Mouse (Mus musculus) kidney, postnatal 36 days (tissue): ENCODE results near the gene Flvcr1.

Experiments
- DNase-seq, 2 experiments: peaks; one replicate each; pipeline ENCODE4 v3.0.0; 2021 to 2022; ENCODE audit warnings: mixed read lengths in 2 of 2

Flvcr1 gene

DNA sequence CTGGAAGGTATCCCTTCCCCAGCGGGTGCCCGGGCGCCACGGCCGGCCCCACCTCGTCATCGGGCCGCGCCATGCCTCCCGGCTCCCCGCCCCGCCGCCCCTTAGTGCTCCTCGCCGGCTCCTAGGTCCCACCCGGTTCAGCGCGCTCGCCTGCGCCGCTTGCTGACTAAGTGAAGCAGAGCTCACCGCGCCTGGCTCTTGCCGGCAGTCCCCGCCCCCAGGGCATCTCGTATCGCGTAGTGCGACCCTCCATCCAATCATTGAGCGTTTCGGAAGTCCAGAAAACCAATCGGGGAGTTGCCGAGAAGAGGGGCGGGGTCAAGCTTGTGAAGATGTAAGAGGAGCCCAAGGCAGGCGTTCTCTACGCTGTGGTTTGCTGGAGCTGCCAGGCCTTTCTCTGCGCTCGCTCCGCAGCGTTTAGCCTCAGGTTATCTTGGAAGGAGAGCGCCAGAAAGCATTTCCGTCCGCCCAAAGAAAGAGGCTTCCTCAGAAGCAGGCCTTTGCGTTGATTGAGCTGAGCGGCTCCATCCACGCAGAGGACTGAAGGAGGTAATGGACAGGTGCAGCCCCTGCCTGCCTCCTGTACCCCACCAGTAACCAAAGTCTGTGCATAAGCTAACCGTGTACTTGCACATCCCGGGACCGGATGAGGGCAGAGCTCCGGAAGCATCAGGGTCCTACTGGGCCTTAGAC lies at the start of gene Flvcr1:
Gene Flvcr1 (minus strand): TSS at position 138 of the 693 bp plus-strand sequence.
- peak; percentile 99 for DNase-seq

DNA sequence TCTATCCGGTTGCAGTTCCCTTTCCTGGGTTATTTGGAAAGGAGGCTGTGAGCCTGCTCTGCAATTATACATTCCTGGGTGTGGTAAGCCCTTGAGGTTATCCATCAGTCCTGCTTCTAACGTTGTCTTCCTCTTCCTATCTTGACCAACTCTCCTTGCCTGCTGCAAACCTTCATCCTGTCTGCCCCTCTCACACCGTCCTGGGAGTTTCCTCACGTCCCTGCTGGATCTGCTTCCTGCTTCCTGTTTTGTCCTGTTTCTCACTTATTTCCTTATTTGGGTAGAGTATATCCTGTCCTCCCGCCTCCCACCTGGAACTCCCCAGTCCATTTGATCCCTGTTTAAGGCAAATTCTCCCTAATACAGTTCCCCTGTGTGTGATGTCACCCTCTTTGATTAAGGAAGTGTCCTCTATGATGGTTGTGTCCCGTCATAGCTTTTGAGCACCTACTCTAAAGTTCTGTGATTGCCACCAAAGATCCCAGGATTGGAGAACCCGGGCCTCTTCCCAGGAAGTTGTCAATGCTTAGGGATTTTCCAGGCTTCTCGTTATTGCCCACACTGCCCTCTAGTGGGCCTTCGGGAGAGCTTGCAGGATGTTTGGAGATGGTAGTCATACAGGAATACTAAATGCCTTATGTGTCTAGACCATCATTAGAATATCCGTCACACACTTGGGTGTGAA lies 49.4 kb upstream of the Flvcr1 start:
- peak; percentile 75 to 82 for DNase-seq

DNA sequence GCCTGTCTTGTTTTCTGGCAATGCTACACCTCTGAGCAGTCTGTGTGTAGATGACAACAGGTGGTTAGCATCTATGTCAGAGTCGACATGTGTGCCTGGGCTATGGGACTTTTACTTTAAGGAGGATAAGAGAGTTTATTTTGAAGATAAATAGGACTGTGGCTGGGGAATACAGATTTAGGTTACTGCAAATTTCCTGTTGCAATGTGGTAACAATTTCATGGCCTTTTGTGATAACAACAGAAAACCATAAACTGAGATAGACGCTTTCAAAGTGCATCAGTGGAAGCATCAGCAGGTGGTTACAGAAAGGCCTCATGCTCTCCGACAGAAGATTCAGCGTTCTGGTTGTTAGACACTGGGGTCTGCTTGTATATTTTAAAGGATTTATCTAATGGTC lies 47.5 kb upstream of the Flvcr1 start:
- no peak for DNase-seq

DNA sequence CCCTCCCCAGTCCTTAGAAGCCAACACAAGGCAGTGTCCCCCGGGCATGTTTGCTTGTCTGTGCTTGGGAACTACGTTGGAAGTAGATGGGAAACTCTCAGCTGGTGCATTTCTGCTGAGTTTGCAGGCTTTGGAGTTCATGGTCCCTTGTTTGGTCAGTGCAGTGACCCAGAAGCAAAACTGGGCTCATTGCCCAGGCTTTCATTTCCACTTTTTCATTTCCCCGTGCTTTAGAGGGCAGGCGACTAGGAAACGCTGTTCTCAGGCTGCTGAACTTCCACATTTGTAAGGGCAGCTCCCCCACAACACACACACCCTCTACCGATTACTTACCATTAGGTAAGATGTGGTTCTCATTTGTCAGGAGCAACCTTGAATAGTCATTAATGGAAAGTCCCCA lies 47.0 kb upstream of the Flvcr1 start:
- DNase-seq = peak; percentile 90 to 93

DNA sequence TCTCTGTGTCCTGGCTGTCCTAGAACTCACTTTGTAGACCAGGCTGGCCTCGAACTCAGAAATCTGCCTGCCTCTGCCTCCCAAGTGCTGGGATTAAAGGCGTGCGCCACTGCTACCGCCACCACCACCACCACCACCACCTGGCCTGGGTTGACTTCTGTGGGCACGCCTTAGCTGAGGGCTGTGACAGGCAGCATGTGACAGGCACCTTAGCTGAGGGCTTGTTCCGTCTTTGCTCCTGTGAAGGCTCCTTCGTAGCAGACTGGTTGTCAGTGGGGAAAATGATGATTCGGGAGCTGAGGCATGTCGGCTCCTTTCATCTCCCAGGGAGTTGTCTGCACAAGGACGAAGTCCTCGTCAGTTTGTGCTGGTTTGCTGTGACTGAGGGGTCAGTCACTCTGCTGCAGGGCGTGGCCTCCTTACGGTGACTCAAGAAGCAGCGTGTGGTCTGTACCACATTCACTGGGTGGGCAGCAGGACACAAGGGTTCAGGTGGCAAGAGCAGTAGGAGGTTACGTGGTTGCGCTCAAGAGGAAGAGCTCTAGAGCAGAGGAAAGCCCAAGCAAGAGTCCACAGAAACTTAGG lies 46.5 kb upstream of the Flvcr1 start:
- peak; percentile 27 to 46 for DNase-seq

DNA sequence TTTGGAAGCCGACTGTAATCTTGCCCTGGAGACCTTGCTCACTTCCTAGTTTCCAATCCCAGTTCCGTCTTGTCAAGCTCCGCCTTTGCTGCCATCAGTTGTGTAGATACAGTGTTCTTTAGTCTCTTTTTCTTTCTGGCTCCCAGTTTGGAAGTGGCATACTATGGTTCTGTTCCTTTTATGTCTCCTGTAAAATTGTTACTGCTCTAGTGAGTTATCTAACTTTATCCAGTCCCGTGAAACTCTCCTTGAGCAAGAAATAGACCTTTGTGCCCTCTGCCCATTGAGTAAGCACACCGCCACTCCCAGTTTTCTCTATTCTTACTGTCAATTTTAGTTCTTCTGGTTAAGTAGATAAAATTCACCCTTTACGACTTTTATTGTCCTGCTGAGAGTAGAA lies 45.7 kb upstream of the Flvcr1 start:
- no peak for DNase-seq

DNA sequence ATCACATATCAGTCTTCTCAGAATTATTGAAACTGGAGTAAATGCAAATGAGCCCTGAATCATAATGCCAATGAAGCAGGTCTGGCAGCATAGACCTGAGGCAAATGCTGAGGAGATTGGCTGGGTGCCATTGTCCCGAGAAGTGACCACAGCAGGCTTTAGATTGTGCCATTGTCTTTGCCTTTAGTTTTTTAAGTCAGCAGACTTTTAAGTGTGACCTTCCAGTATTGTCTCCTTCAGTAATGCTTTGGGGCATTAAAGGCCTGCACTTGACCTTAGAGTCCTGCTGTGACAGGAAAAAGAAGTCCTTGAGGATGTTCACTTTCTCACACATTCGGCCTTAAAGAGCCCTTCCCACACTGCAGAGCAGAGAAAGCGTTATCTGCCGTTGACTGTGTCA lies 44.3 kb upstream of the Flvcr1 start:
- no peak for DNase-seq

DNA sequence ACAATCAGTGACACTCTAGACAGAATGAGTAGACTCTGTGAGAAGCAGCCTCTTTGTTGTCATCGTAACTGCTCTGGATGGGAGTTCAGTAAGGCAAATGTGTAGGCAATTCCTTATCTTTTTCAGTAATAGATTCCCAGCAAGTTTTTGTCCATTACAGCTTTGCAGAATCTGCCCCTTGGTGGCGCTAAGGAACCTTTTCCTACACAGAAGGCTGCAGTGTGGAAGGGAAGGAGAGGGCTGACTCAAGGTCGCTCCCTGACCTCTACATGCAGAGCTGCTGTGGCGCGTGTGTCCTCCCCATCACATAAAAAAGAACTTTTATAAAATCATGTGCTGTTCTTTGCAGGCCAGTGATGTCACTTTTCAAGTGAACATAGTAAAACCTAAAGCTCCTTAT lies 42.4 kb upstream of the Flvcr1 start:
- peak; percentile 14 to 64 for DNase-seq

DNA sequence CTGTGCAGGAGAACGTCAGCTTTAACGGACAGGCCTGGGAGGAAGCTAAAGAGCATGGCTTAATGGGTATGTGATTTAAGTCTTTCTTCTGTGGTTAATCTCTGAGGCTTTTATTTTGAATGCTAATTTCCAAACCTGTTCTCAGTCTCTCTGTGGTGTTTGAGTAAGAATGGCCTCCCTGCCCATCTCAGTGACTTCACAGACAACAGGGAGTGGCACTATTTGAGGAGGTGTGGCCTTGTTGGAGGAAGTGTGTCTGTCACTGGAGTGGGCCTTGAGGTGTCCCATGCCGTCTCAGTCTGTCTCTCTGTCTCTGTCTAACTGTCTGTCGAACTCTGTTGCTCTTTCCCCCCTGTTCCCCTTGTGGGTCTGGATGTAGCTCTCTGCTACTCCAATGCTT lies 39.2 kb upstream of the Flvcr1 start:
- no peak for DNase-seq

DNA sequence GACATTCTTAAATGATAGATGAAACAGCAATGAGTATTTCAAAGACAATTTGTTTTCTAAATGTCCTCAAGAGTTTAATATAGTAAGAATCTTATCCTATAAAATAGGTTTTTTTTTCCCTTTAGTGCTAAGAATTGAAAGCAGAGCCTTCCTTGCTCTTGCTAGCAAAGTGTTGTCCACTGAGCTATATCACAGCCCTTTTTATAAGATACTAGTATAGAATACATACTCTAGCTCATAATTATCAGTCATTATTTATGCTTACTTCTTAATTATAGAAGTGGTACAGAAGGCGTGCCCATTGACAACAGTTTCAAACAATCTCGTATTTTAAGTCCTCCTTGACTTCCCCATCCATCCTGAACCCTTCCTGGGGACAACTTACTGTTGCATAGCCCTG lies 38.6 kb upstream of the Flvcr1 start:
- no peak for DNase-seq

DNA sequence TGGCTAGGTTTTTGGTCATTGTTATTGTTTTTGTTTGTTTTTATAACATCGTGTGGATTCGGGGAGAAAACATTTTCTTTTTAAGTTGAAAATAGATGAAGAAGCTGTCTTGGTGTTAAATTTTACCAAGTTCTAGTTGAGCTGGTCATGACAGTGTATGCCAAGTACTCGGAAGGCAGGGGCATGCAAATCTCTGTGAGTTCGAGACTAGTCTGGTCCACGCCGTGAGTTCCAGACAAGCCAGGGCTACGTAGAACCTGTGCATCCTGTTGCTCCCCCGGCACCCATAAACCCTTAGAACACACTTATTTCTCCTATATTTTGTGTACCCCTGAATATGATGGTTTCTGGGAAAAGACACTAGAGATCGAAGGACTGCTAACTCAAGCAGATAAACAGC lies 37.7 kb upstream of the Flvcr1 start:
- no peak for DNase-seq

DNA sequence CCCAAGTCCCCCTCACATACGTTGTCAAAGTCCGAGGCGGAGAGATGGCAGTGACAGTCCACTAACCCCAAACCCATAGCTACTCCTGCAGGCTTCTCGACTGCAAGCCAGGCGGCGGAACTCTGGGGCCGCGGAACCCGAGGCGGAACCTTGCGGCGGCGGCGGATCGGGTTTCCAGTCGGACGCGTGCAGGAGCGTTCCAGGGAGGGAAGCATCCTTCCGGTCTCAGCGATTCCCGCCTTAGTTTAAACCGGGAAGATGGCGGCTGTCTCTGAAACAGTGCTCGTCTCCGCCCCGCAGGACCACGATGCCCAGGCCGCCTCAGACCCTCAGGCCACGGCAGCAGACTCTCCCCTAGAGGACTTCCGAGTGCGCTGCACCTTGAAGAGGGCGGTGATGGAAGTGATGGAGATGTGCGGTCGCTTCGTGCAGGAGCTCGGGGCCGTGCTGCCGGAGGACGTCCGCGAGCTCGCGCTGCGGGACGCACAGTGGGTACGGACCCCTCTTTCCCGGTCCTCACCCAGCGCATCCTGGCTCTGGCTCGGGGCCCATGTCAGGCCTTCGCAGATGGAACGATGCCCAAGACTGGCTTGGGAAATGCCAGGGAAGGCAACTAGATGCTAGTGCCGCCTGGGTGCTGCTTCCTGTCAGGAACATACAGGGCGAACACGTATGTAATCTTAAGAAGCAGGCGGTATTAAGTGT lies 37.0 kb upstream of the Flvcr1 start, which contains the start of the genes Tatdn3 and Nsl1:
Gene Tatdn3 (minus strand): TSS at position 152 of the 705 bp plus-strand sequence.
Gene Nsl1 (plus strand): TSS at position 232 of the 705 bp plus-strand sequence.
- peak; percentile 86 to 91 for DNase-seq

DNA sequence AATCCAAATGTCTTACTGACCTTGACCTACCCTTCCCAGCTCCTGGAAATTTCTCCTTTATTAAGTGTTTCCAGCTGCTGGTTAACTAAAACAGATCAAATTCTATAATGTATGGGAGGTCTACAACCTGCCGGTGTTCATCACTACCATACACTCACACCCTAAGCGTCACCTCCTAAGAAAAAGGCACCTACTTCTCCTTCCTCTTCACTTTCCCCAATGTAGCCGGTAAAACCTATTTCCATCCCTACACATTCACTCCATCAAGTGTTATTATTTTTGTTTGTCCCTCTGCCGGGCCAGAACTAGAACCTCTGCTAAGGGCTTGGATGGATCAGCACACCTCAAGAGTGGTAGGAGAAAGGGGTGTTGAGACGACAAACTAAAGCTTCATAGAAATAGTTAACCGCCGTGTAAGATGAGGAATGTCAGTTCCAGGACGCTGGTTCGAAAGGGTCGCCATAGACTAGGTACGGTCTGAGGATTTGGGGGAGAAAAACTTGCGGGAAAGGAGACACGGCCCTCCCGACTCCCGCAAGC lies 36.4 kb upstream of the Flvcr1 start:
- DNase-seq = no peak

DNA sequence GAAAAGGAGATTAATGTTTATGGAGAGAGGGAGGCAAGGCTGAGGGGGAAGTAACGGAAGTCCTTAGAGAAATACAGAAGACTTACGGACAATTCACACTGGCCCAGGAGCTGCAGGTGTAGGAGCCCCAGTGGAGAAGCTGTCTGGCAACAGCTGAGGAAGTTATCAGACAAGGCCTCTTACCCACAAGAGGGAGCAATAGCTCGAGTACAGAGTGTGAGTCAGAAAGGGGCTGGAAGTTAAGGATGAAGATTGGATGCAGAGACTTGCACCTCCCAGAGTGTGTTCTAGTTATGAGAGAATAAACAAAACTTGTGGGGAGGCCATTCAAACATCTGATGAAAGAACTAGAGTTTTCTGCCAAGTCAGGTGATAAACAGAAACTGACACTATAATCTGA lies 31.5 kb upstream of the Flvcr1 start:
- no peak for DNase-seq

DNA sequence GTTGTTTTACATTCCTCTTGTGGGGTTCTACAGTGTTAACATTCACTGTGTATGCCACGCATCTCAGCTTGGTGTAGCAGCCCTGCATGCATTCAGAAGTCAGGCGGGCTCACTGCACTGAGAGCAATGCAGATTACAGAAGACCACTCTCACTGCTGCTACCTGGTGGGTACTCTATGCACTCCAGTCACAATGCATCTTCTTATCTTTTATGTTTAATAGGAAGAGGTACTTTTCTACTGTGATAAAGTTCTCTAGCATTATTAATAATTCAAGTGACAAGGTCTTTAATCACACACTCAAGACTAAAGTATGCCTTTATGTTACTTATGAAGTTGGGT lies 29.5 kb upstream of the Flvcr1 start:
- DNase-seq = no peak

DNA sequence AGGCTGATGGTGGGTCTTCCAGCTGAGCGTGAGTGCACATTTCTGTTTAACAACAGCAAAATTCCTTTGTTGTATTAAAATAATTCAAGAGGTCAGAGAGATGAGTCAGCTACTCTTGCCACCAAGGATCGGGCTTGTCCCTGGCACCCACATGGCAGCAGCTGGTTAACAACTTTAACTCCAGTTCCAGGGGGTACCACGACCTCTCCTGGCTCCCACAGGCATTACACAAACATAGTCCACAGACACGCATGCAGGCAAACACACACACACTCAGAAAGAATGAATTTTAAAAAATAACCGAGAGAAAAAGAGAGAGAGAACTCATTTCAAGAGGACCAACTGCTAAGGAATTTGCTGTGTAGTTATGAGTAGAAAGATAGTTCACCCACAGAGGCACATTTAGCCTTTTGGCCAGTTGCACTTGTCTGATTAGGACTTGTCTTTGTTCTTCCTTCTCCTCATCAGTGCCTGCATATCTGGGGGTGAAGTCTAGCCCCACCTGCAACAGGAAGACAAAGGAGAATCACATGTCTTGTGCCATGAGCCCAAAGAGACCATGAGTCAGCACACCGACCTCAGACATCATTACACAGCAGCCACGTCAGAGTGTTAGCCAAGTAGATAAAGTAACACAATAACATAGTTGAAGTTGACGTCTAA lies 29.0 kb upstream of the Flvcr1 start:
- DNase-seq = no peak

DNA sequence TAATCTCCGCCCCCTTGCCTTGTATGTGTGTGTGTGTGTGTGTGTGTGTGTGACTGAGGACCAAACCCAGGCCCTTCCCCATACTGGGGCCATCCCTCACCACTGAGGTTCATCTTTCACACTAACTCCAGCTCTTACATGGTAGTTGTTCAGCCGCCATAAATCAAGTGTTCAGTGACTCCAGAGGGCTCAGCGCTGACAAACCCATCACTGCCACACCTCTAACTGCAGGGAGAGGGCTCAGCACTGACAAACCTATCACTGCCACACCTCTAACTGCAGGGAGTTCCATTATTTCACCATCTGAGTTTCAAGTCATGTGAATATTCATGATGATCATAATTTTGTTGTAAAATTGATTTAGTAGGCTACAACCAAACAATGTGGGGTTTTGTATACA lies 27.6 kb upstream of the Flvcr1 start:
- no peak for DNase-seq

DNA sequence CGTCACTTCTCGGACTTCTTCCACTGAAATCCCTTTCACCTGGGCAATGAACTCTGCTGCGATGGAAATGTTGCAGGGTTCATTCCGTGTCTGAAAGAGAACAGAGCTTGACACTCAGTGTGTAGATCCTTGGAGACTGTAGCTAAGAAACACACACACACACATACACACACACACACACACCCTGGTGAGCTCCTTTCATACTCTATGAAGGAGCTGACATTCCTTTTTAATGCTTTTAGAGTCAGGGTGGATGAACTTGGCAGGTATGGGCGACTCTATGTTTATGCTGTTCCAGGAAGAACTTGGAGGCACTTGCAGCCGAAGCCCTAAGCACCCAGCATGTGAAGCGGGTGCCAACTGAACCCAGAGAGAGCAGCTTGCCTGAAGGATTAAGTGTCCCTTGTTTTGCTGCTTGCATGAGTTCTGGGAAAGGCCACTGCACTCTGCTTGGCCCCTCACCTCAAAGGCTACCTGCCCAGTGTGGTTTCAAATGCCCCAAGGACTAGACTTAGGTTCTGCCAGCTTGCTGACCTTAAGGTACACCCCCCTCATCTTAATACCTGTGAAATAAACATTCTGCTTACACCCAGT lies 20.4 kb upstream of the Flvcr1 start:
- DNase-seq = peak; percentile 22 to 36

DNA sequence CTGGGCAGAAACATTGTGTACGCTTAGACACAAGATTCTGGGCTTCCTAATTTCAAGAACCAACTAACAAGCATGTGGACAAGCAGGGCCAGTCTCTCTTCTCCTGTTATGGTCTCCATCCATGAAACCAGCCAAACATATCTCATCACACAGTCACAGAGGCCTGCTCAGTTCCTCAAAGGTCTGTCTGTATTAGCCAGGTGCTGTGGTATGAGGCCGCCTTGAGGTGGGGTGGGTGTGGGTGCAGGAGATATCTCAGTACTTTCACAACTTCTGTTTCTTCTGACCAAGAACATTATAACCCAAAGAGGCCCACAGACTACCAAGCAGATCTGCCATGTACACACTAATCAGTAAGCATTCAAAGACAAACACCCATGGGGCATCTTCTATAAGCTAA lies 19.3 kb upstream of the Flvcr1 start:
- no peak for DNase-seq

DNA sequence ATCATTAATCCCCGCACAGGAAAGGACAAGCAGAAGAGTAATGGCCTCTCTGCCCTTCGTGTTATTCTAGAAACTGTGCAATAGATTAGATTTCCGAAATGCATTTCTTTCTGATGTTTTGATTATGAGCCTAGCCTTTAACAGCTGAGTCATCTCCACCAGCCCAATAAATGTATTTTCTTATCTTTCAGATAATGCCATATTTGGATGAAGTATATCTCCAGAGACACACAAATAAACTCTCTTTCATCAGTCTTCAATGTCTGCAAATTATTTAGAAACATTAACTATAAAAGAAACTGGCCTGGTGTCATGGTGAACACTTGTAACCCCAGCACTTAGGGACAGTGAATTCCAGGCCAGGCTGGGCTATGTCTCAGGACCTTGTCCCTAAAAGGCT lies 16.7 kb upstream of the Flvcr1 start:
- DNase-seq = peak in 1 of 2 experiments; percentile 8

DNA sequence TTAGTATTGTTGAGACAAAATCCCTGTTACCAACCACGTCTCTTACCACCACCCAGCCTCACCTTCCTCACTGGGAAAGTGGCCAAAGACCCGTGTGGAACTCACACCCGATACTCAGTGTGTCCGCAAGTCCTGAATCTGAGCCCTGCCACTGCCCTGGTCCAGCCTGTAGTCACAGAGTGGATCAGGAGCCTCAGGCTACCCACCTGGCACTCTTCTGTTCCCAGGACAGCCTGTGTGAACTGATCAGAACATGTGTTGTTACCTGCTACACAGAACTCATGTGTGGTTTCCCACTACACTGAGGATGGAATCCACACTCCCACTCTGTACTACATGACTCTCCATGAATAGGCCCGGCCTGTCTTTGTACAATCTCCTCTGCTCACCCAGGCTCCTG lies 16.1 kb upstream of the Flvcr1 start:
- no peak for DNase-seq

DNA sequence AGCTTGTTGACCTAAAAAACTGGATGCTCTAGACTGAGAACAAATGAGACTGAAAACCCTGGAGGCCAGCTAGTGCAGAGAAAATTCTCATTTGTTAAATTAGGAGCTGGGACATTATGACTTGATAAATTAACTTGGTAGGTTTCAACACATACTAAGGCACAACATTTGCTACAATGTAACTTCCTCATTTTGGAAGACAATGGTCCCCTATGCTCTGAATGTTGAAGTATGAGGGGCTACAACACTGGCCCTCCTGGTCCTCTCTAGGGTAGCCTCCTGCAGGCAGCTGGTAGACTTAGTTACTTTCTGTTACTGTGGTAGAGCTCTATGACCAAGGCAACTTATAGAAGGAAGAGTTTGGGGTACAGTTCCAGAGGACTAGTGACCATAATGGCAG lies 15.4 kb upstream of the Flvcr1 start:
- DNase-seq = no peak
